Mouse (Mus musculus): ENCODE measurements around the gene Zxdc.

The Zxdc gene

GRCm38 (mm10) chr6:90452603-90453002, 83.3 kb downstream of the Zxdc start:
- no peak for DNase-seq (ENCODE audit: low spot score in 2 of 2)

All from frontal cortex, postnatal 10 days (tissue).